Comparison of ENCODE assay signal across 9 mouse cellular contexts in the genomic region with DNA sequence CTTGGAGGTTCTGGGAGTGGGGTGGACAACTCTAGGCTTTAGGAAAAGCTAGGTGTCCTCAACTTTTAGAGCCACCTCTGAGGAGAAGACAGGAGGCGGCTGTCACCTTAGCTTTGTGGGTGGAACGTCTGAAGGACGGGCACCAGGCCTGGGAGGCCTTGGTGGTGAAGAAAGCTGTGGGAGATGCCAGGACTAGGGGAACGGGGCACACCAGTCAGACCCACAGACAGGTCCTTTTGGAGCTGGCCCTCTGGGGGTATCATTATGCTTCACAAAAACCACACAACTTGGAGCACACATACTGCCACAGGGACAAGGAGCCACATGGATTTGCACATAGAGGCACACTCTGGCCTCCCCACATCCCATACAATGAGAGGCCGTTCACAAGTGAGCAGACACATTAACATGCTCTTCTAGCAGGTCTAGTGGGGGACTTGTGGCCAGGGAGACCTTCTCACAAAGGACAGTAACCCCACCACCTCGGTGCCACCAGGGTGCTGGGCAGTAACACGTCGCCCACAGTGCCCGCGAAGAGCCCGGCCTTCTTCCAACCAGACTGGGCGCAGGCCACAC. TPM values are rescaled to one million over a fixed set of nuclear protein-coding genes. Genes with fewer than 3 reads are reported as not detected.
DNase-seq lines count a peak whose midpoint lies in the region; ATAC-seq and TF ChIP-seq lines count a peak whose summit lies in the region.
"Had no signal": no experiment of that assay in that cellular context is flagged by ENCODE, and none has a peak within 500 bp of the region (broad histone marks: within the 10 kb centered on the region; RNA-seq: fewer than 3 reads in every experiment).

No protein-coding gene starts in this region.

- peaks cover 5% of the 10 kb centered on the region; the same call in 1 of the 2 replicates for H3K4me1 ChIP-seq in embryonic fibroblast, embryonic 13.5 days (ENCODE audit: control insufficient read depth, insufficient read depth, low read length)
- H3K4me1 ChIP-seq in intestine, embryonic 16.5 days (ENCODE audit: control insufficient read depth, insufficient read depth, low read length), result peaks cover 45% of the 10 kb centered on the region
- H3K4me1 ChIP-seq in neural tube, embryonic 13.5 days (replicated peaks), result peaks cover 81% of the 10 kb centered on the region

- no peak for ATAC-seq in intestine, embryonic 16.5 days
- peak; percentile 1; the same call in 1 of the 2 replicates for ATAC-seq in neural tube, embryonic 13.5 days (ENCODE audit: low read depth)

- peak overlapping the region; percentile 82 for H3K9ac ChIP-seq in intestine, embryonic 16.5 days (ENCODE audit: low read depth, low read length)
- peak overlapping the region; percentile 97 for H3K9ac ChIP-seq in neural tube, embryonic 13.5 days

- no peaks in the 10 kb centered on the region for H3K36me3 ChIP-seq in intestine, embryonic 16.5 days (ENCODE audit: control insufficient read depth, insufficient read depth, low read length)
- H3K36me3 ChIP-seq in neural tube, embryonic 13.5 days, result no peaks in the 10 kb centered on the region

- peak overlapping the region; percentile 72 for H3K4me2 ChIP-seq in intestine, embryonic 16.5 days (ENCODE audit: low read depth, low read length)
- peak overlapping the region; percentile 89 for H3K4me2 ChIP-seq in neural tube, embryonic 13.5 days

- no peak for DNase-seq in left cerebral cortex, adult 2 months (ENCODE audit: extremely low spot score in 1 of 2, low spot score in 2 of 2)
- DNase-seq in left cerebral cortex, adult 8-10 months (ENCODE audit: low spot score in 2 of 2), result no peak
- DNase-seq in layer of hippocampus, postnatal 36 days, result no peak
- no peak for DNase-seq in c-Kit-positive CD71-positive TER-119-positive erythroid progenitor cells, embryonic 14.5 days (ENCODE audit: low spot score)
- no peak for DNase-seq in cerebellum, postnatal 14 days

- intact Hi-C loops in left cerebral cortex, adult 2 months (cut with DNase I), result loop anchor here (2.0 kb wide), 1 partner anchor 49 kb away; no protein-coding TSS in a partner anchor

- TF ChIP-seq POLR2A in embryonic fibroblast, embryonic 13.5 days (IDR thresholded peaks at IDR 0.05; ENCODE audit: low read depth, low read length), result peak; percentile 9; the same call in 1 of the 2 replicates

- no peak for TF ChIP-seq CTCF in left cerebral cortex, adult 2 months (IDR thresholded peaks at IDR 0.05)
- no peak for TF ChIP-seq CTCF in embryonic fibroblast, embryonic 13.5 days (IDR thresholded peaks at IDR 0.05; ENCODE audit: borderline replicate concordance, insufficient read depth, low read length)

- WGBS in intestine, embryonic 16.5 days, result 23% methylated on average over 12 of the region's 12 CpGs
- WGBS in neural tube, embryonic 13.5 days, result 18% methylated on average over 12 of the region's 12 CpGs

- H3K9me3 ChIP-seq in intestine, embryonic 16.5 days (ENCODE audit: control insufficient read depth, low read length), result no peaks in the 10 kb centered on the region
- H3K9me3 ChIP-seq in neural tube, embryonic 13.5 days, result no peaks in the 10 kb centered on the region

- H3K27ac ChIP-seq in left cerebral cortex, adult 2 months, result peak overlapping the region; percentile 94
- peak overlapping the region; percentile 48 for H3K27ac ChIP-seq in embryonic fibroblast, embryonic 13.5 days (ENCODE audit: insufficient read depth, low read length)
- peak overlapping the region; percentile 90 for H3K27ac ChIP-seq in intestine, embryonic 16.5 days (ENCODE audit: low read length)
- peak overlapping the region; percentile 99 for H3K27ac ChIP-seq in neural tube, embryonic 13.5 days (replicated peaks)

- peaks cover 7% of the 10 kb centered on the region for H3K27me3 ChIP-seq in intestine, embryonic 16.5 days (replicated peaks; ENCODE audit: control insufficient read depth, insufficient read depth, low read length)
- no peaks in the 10 kb centered on the region for H3K27me3 ChIP-seq in neural tube, embryonic 13.5 days

- peak overlapping the region; percentile 63 for H3K4me3 ChIP-seq in left cerebral cortex, adult 2 months
- peak overlapping the region; percentile 56 for H3K4me3 ChIP-seq in embryonic fibroblast, embryonic 13.5 days (ENCODE audit: insufficient read depth, low read length)
- peak overlapping the region; percentile 74 for H3K4me3 ChIP-seq in intestine, embryonic 16.5 days (ENCODE audit: low read length)
- peak overlapping the region; percentile 61 for H3K4me3 ChIP-seq in neural tube, embryonic 13.5 days

RNA-seq across cellular contexts. Expression of gene Chpf2, which starts 17.6 kb away (rescaled TPM):
- total RNA-seq in left cerebral cortex, adult 2 months (2021), result 10 to 100 TPM; 72.6 to 78.4 TPM
- 10 to 100 TPM; 63.7 to 82.2 (median 70.9) TPM for total RNA-seq in left cerebral cortex, adult 8-10 months (2022)
- 45.5 and 54.6 TPM in 2 replicates for polyA plus RNA-seq in embryonic fibroblast, embryonic 13.5 days (2011; ENCODE audit: insufficient read length, low read depth, missing spikeins)
- polyA plus RNA-seq in intestine, embryonic 16.5 days (2015; fragmentation: Nextera tagmentation; extraction: Ambion mirVana), result 16.3 and 18.0 TPM in 2 replicates
- polyA plus RNA-seq in neural tube, embryonic 13.5 days (2015; fragmentation: Nextera tagmentation; extraction: Ambion mirVana), result 19.1 and 19.9 TPM in 2 replicates
- 10 to 100 TPM; 58.0 to 61.2 TPM for total RNA-seq in layer of hippocampus, postnatal 36 days (2021)

RNA-seq across cellular contexts. Expression of gene Smarcd3, which starts 20.0 kb away (rescaled TPM):
- total RNA-seq in left cerebral cortex, adult 2 months (2021), result 10 to 100 TPM; 90.4 to 97.4 TPM
- total RNA-seq in left cerebral cortex, adult 8-10 months (2022), result 100 to 1,000 TPM in 2 of 4 experiments, 10 to 100 TPM in 2; 98.6 to 117 (median 104) TPM
- polyA plus RNA-seq in embryonic fibroblast, embryonic 13.5 days (2011; ENCODE audit: insufficient read length, low read depth, missing spikeins), result 22.9 and 27.8 TPM in 2 replicates
- 9.5 and 10.0 TPM in 2 replicates for polyA plus RNA-seq in intestine, embryonic 16.5 days (2015; fragmentation: Nextera tagmentation; extraction: Ambion mirVana)
- 91.1 and 99.2 TPM in 2 replicates for polyA plus RNA-seq in neural tube, embryonic 13.5 days (2015; fragmentation: Nextera tagmentation; extraction: Ambion mirVana)
- 10 to 100 TPM; 88.0 to 89.8 TPM for total RNA-seq in layer of hippocampus, postnatal 36 days (2021)

RNA-seq across cellular contexts. Expression of gene Abcf2, which starts 26.9 kb away (rescaled TPM):
- total RNA-seq in left cerebral cortex, adult 2 months (2021), result 10 to 100 TPM; 82.4 to 89.0 TPM
- total RNA-seq in left cerebral cortex, adult 8-10 months (2022), result 10 to 100 TPM; 80.5 to 93.3 (median 83.7) TPM
- polyA plus RNA-seq in embryonic fibroblast, embryonic 13.5 days (2011; ENCODE audit: insufficient read length, low read depth, missing spikeins), result 69.3 and 73.4 TPM in 2 replicates
- 75.0 and 82.7 TPM in 2 replicates for polyA plus RNA-seq in intestine, embryonic 16.5 days (2015; fragmentation: Nextera tagmentation; extraction: Ambion mirVana)
- 91.2 and 99.1 TPM in 2 replicates for polyA plus RNA-seq in neural tube, embryonic 13.5 days (2015; fragmentation: Nextera tagmentation; extraction: Ambion mirVana)
- 10 to 100 TPM; 74.5 to 77.3 TPM for total RNA-seq in layer of hippocampus, postnatal 36 days (2021)

RNA-seq across cellular contexts. Expression of gene 4931409K22Rik, which starts 47.6 kb away (rescaled TPM):
- under 1 TPM in 1 of 2 experiments, not detected in 1; 0.14 TPM for total RNA-seq in left cerebral cortex, adult 2 months (2021)
- total RNA-seq in left cerebral cortex, adult 8-10 months (2022), result under 1 TPM in 2 of 4 experiments, not detected in 2; 0.11 to 0.16 TPM
- polyA plus RNA-seq in embryonic fibroblast, embryonic 13.5 days (2011; ENCODE audit: insufficient read length, low read depth, missing spikeins), result not detected in 2 replicates
- polyA plus RNA-seq in intestine, embryonic 16.5 days (2015; fragmentation: Nextera tagmentation; extraction: Ambion mirVana), result not detected in 2 replicates
- polyA plus RNA-seq in neural tube, embryonic 13.5 days (2015; fragmentation: Nextera tagmentation; extraction: Ambion mirVana), result 0.08 and 0.17 TPM in 2 replicates
- not detected for total RNA-seq in layer of hippocampus, postnatal 36 days (2021)
- total RNA-seq: left cerebral cortex, adult 18-20 months had no signal

Comparison
In these comparisons a context has a peak if more than half of its experiments do, and no peak if none do; other contexts are left out.
1. H3K27ac ChIP-seq: peak in every context shown above with its lines; median percentile 99 in neural tube, embryonic 13.5 days; 94 in left cerebral cortex, adult 2 months; 90 in intestine, embryonic 16.5 days; 48 in embryonic fibroblast, embryonic 13.5 days.